Mouse (Mus musculus) embryonic facial prominence, embryonic 15.5 days (tissue): ENCODE measurements around the gene Lmo1. TPM values are rescaled to one million over a fixed set of nuclear protein-coding genes. Genes with fewer than 3 reads are reported as not detected.
A peak's percentile ranks its signal among the peaks of the same experiment; 100 is the strongest.

ENCODE experiments used
- ATAC-seq: fragments of 200-750 bp; cut with Nextera tagmentation; 2 replicates; pipeline ENCODE4 v1.8.0; 2017; ENCODE audit warnings: low read depth, moderate TSS enrichment; ENCODE audit not compliant: insufficient number of reproducible peaks, low FRiP score, low TSS enrichment
- H3K27ac ChIP-seq: fragments of 300-500 bp; sonication (generic); replicated peaks from 2 replicates; pipeline ENCODE4 v1.5.1; 2015; ENCODE audit warnings: mild to moderate bottlenecking, inconsistent platforms
- H3K27me3 ChIP-seq: fragments of 300-500 bp; sonication (generic); 2 replicates; pipeline ENCODE4 v1.6.1; 2015; ENCODE audit warnings: inconsistent platforms
- H3K36me3 ChIP-seq: fragments of 300-500 bp; sonication (generic); 2 replicates; pipeline ENCODE4 v1.6.1; 2015; ENCODE audit warnings: mild to moderate bottlenecking, inconsistent platforms
- H3K4me1 ChIP-seq: fragments of 300-500 bp; sonication (generic); 2 replicates; pipeline ENCODE4 v1.6.1; 2015; ENCODE audit warnings: inconsistent platforms
- H3K4me2 ChIP-seq: fragments of 300-500 bp; sonication (generic); replicated peaks from 2 replicates; pipeline ENCODE4 v1.6.1; 2015; ENCODE audit warnings: mild to moderate bottlenecking, inconsistent platforms
- H3K4me3 ChIP-seq: fragments of 300-500 bp; sonication (generic); replicated peaks from 2 replicates; pipeline ENCODE4 v1.5.1; 2015; ENCODE audit warnings: mild to moderate bottlenecking, inconsistent platforms
- H3K9ac ChIP-seq: fragments of 300-500 bp; sonication (generic); 2 replicates; pipeline ENCODE4 v1.6.1; 2015; ENCODE audit warnings: inconsistent platforms
- H3K9me3 ChIP-seq: fragments of 300-500 bp; sonication (generic); replicated peaks from 2 replicates; pipeline ENCODE4 v1.6.1; 2016; ENCODE audit warnings: inconsistent platforms
- WGBS: fragments of 180-500 bp; shearing (Covaris S2); methylation state at CpG from one replicate; pipeline ENCODE4 v1.1.7; 2015; 5-methylcytosine and 5-hydroxymethylcytosine counted together
- polyA plus RNA-seq: library from polyadenylated mRNA; unstranded; fragments of >200 nt; fragmentation: Nextera tagmentation; extraction: Ambion mirVana; gene quantifications from 2 replicates; pipeline ENCODE4 v1.2.1, GENCODE M21; 2015

Lmo1 gene
- polyA plus RNA-seq, 1 experiment from 2014 or later, result 82.9 TPM

DNA sequence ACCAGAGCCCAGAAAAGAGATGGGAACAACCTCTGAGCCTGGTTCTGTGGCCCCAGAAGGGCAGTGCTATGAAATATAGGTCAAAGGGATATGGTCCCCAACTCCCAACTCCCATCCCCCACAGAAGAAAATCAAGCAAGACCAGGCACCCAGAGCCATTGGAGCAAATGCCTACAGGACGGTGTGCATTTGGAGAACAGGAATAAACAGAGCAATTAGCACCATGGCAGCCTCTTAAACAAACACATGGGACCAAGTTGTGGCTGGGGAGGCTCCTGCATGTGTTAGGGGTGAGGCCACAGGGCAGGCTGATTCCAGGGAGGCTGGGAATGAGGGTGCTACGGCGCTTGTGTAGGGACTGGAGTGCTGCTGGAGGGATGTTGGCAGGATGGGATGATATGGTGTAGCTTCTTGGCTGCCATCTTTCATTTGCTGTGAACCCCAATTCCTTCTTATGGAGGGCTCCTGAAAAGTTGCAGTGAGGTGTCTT is 22.2 kb upstream of the Lmo1 start:
- no peaks in the 10 kb centered on the region for H3K9me3 ChIP-seq
- H3K27ac ChIP-seq, result no peak overlapping the region
- no peaks in the 10 kb centered on the region for H3K36me3 ChIP-seq
- peaks cover 13% of the 10 kb centered on the region for H3K4me1 ChIP-seq
- no peaks in the 10 kb centered on the region for H3K27me3 ChIP-seq
- 59% methylated on average over 3 of the region's 3 CpGs for WGBS
- no peak overlapping the region for H3K4me2 ChIP-seq
- H3K4me3 ChIP-seq, result no peak overlapping the region
- ATAC-seq, result no peak
- no peak overlapping the region for H3K9ac ChIP-seq

DNA sequence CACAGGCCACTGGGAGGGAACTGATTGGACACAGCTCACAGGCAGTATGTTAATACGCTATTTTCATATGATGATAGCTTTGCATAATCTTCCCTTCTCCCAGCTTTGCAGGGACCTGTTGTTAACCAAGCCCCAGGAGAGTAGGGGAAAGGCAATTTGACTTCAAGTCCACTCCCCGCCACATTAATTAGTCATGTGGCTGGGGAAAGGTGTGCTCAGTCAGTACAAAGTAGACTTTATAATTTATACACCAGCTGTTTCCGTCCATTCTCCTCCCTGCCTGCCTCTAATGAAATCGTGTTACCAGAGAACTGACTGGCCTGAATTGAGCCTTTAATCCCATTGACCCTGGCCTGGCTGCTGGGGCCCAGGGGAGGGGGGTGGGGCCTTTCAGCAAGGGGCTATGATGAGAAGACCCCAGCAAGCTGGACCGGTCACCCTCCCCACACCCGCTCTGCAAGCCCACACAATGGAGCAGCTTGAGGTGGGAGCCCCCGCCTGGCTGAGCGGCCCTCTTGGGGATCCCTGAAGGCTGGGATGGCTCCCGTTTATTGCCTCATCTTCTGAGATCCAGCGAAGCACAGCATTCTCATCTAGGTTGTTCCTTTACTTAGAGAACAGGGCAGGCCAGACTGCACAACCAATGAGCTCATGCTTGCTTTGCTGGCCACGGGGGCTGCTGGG is 21.5 kb upstream of the Lmo1 start:
- Histone ChIP-seq H3K9me3 (no peaks in the 10 kb centered on the region), H3K4me2 (no peak overlapping the region), H3K4me3 (no peak overlapping the region), H3K27me3 (no peaks in the 10 kb centered on the region), H3K27ac (no peak overlapping the region), H3K9ac (no peak overlapping the region), H3K4me1 (peaks cover 19% of the 10 kb centered on the region), H3K36me3 (no peaks in the 10 kb centered on the region)
- 23% methylated on average over 11 of the region's 11 CpGs for WGBS
- no peak for ATAC-seq

DNA sequence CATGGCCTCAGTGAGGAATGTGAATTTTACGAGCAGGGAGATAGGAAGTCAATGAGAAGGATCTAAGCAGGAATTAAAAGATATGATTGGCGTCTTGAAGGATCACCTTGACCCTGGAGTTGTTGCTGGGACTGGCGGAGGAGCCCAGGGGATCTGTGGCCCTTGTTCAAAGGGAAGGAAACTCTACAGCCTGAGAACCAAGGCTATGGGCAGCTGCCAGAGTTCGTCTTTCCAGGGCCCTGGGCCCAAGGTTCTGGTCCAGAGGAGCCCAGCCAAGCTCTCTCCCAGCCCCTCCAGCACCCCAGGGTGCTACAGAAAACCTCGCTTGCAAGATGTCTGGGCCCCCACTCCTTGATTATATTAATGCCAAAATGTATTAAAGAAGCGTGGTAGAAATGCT is 21.0 kb upstream of the Lmo1 start:
- Histone ChIP-seq H3K9me3 (no peaks in the 10 kb centered on the region), H3K9ac (no peak overlapping the region), H3K27me3 (no peaks in the 10 kb centered on the region), H3K36me3 (no peaks in the 10 kb centered on the region), H3K4me2 (no peak overlapping the region), H3K27ac (no peak overlapping the region), H3K4me1 (peaks cover 25% of the 10 kb centered on the region), H3K4me3 (no peak overlapping the region)
- ATAC-seq, result no peak
- WGBS, result 59% methylated on average over 6 of the region's 6 CpGs

DNA sequence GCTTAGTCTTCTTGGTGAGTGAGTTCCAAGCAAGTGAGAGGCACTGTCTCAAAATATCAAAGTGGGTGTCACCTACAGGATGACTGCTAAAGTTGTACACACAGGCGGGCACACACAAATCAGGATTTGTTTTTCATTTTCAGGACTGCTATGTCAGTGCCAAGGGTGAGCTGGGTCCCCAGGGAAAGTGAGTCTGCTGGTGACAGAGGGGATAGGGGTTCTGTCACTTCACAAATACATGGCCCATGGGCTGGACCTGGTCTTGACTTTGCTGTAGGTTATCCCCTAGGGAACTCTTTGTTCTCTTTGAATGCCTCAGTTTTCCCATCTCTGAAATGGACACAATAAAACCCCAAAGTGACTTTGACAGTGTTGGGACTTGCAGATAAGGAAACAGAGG is 19.8 kb upstream of the Lmo1 start:
- no peak overlapping the region for H3K27ac ChIP-seq
- H3K36me3 ChIP-seq, result no peaks in the 10 kb centered on the region
- H3K9ac ChIP-seq, result no peak overlapping the region
- ATAC-seq, result no peak
- H3K27me3 ChIP-seq, result no peaks in the 10 kb centered on the region
- no peak overlapping the region for H3K4me3 ChIP-seq
- WGBS, result 74% methylated on average over 1 of the region's 1 CpGs
- no peak overlapping the region for H3K4me2 ChIP-seq
- H3K4me1 ChIP-seq, result peaks cover 29% of the 10 kb centered on the region
- no peaks in the 10 kb centered on the region for H3K9me3 ChIP-seq

DNA sequence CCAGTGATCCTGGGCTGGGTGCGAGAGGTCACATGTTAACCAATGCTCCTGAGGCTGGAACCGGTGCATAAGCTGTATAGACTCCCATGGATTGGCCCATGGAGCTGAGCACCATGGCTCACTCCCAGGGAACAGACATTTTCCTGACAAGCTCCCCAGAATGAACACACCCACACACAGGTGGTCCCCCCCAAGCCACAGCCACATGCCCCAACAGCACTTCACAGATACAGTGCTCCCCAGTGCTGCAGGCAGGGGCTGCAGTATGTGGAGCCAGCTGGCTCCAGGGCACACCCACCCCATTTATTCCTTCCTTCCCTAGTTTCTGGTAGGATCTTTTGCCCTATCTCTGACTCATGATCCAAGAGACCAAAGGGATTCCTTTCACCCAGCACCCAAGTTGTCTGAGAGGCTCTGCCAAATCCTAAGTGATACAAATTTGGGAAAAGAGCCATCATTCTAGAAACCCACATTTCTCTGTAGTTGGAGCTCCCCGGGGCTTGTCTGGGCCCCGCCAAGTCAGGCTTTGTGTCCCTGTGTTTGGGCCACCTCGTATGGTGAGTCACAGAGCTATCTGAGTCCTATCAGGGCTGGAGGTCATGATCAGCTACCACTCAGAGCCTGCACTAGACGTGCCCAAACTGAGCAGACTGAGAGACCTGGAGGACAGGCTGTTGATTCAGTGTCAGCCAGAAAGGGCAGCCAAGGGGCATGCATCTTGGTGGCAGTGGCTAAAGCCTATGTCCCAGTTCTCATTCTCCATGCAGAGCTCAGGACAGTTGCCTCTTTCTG is 12.4 kb upstream of the Lmo1 start:
- no peaks in the 10 kb centered on the region for H3K27me3 ChIP-seq
- H3K9ac ChIP-seq, result no peak overlapping the region
- no peak; the same call in 1 of the 2 replicates for ATAC-seq
- no peak overlapping the region for H3K4me2 ChIP-seq
- no peaks in the 10 kb centered on the region for H3K36me3 ChIP-seq
- H3K9me3 ChIP-seq, result no peaks in the 10 kb centered on the region
- no peak overlapping the region for H3K27ac ChIP-seq
- H3K4me1 ChIP-seq, result peaks cover 18% of the 10 kb centered on the region
- H3K4me3 ChIP-seq, result no peak overlapping the region
- WGBS, result 52% methylated on average over 6 of the region's 6 CpGs

DNA sequence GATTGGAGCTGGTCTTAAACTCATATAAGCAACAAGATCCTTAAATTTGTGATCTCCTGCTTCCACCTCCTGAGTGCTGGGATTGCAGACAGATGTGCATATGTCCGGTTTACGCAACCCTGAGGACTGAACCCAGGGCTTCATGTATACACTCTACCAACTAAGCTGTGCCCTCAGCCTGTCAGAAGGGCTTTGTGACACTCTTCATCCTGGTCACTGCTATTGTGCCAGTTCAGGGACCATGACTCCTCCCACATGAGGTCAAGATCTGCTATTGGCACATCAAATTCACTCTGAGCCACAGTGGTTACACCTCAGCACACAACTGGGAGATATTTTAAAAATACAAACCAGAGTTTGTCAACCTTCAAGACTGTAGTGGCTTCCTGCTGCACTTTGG is 11.0 kb upstream of the Lmo1 start:
- Histone ChIP-seq H3K4me1 (peaks cover 4% of the 10 kb centered on the region), H3K4me2 (no peak overlapping the region), H3K9me3 (no peaks in the 10 kb centered on the region), H3K4me3 (no peak overlapping the region), H3K27me3 (no peaks in the 10 kb centered on the region), H3K9ac (no peak overlapping the region), H3K36me3 (no peaks in the 10 kb centered on the region), H3K27ac (no peak overlapping the region)
- no peak for ATAC-seq
- WGBS, result 77% methylated on average over 2 of the region's 2 CpGs

DNA sequence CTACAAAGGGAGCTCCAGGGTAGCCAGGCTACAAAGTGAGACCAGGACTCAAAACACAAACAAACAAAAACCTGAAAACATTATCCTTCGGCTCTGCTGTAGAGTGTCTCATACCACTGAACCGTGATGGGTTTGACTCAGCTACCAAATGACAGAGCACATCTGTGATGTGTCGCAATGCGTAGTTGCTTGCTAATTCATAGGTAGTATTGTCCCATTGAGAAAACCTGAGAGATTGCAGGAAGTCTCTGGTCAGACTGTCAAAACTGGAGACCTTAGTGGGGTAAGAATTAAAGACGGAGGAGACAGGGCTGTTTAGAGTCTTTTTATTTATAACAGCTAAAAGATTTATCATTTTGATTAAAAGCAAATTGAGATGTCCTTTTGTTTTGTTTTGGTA is 10.6 kb upstream of the Lmo1 start:
- Histone ChIP-seq H3K9me3 (no peaks in the 10 kb centered on the region), H3K4me2 (no peak overlapping the region), H3K9ac (no peak overlapping the region), H3K36me3 (no peaks in the 10 kb centered on the region), H3K4me1 (no peaks in the 10 kb centered on the region), H3K27me3 (no peaks in the 10 kb centered on the region), H3K4me3 (no peak overlapping the region), H3K27ac (no peak overlapping the region)
- 63% methylated on average over 5 of the region's 5 CpGs for WGBS
- no peak for ATAC-seq

DNA sequence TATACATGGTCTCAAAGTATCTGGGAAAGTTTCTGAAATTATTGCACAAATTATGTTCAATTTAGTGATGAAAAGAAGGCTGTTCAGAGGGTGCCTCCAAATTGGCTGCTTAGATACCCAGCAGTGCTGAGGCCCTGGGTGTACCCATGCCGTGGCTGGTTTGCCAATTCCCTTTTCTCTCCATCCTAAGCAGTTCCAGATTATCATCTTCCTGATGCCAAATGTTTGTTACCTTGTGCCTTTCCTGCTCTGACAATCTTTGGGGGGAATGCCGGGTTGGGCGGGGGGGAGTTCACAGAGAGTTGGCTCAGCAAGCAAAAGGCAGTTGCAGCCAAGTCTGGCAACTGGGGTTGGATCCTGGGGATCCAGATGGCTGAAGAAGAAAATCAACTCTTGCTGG is 1.7 kb upstream of the Lmo1 start:
- Histone ChIP-seq H3K36me3 (no peaks in the 10 kb centered on the region), H3K9ac (no peak overlapping the region), H3K4me3 (no peak overlapping the region), H3K4me1 (peaks cover 12% of the 10 kb centered on the region), H3K27ac (no peak overlapping the region), H3K4me2 (no peak overlapping the region), H3K27me3 (peaks cover 28% of the 10 kb centered on the region), H3K9me3 (no peaks in the 10 kb centered on the region)
- 38% methylated on average over 3 of the region's 3 CpGs for WGBS
- ATAC-seq, result no peak

DNA sequence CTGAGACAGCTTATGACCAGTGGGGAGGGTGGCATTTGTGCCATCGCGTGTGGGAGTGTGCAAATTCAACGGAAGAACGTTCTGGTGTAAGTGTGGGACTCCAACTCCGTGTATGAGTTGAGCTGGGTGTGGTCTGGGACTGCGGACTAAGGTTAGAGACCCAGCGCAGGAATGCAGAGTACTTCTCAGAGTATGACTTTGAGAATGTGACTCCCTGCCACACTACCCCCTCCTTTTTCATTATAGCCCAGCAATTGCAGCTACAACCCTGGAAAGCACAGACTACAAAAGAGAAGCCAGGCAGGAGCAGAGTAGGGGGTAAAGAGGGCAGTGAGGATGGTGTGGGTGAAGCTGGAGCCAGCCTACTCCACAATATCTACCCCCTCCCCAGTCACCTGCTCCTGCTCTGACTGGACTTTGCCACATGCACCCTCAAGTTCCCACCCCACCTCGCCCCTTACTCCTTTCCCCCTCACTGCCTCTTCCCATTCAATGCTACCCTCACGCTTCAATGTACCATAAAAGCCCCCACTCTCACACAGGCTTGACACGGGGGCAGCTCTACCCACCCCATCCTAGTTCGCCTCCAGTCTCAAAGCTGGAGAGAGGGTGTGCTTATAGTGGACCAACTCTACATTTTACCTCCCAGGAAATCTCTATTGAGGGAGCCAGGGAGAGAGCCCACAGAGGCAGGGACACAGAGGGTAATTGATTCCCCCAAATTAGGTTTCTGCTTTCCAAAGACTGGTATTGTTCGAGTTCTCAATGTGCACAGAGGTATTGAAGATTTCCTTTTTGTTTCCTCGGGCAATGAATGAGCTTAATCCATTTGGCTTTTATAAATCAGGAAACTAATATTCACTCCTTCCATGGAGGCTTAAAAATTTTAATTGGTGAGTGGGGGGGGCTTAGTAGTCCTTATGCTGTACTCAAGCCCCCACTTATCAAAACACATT is 941 bp upstream of the Lmo1 start:
- ATAC-seq, result no peak
- H3K9ac ChIP-seq, result no peak overlapping the region
- WGBS, result 11% methylated on average over 13 of the region's 13 CpGs

DNA sequence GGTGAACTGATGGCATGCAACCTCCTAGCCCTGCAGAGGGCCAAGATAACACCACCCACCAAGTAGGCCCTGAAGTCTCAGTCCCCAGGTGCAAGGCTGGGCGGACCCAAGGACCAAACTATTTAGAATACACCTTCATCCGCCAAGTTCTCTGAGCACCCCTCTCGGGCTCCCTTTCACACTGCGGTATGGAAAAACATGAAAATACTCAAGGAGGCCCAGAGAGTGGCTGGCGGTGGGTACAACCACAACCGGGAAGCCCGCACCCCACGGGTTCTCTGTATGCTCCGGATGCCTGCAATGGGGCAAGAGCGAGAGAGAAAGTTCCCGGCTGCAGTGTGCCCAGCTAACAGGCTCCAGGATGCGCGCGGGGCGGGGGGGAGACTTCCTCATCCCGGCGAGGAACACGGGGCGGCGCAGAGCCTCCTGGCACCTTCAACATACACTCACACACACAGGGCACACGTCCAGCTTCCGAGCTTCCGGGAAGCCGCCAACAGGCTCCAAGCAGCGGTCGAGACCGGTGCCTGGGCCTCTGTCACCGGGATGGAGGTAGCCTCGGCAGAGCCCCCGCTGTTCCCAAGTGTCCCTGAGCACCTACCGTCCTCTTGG is 564 bp downstream of the Lmo1 start:
- Histone ChIP-seq H3K4me2 (peak overlapping the region; percentile 97), H3K9me3 (no peaks in the 10 kb centered on the region), H3K4me3 (peak overlapping the region; percentile 66), H3K27me3 (peaks cover 41% of the 10 kb centered on the region), H3K9ac (peak overlapping the region; percentile 51), H3K27ac (peak overlapping the region; percentile 69), H3K4me1 (peaks cover 23% of the 10 kb centered on the region), H3K36me3 (no peaks in the 10 kb centered on the region)
- 0 out of 2 replicates have a peak, but pooled peaks have one; percentile 15 for ATAC-seq
- WGBS, result 5% methylated on average over 31 of the region's 31 CpGs

More for the DNA sequence above, 941 bp upstream of the Lmo1 start:
- H3K27me3 ChIP-seq, result peaks cover 32% of the 10 kb centered on the region
- H3K4me3 ChIP-seq, result peak overlapping the region; percentile 66
- no peaks in the 10 kb centered on the region for H3K36me3 ChIP-seq
- no peaks in the 10 kb centered on the region for H3K9me3 ChIP-seq
- H3K4me2 ChIP-seq, result peak overlapping the region; percentile 97
- no peak overlapping the region for H3K27ac ChIP-seq
- peaks cover 12% of the 10 kb centered on the region for H3K4me1 ChIP-seq
